ENCODE assay signal across 8 mouse cellular contexts in the genomic region with DNA sequence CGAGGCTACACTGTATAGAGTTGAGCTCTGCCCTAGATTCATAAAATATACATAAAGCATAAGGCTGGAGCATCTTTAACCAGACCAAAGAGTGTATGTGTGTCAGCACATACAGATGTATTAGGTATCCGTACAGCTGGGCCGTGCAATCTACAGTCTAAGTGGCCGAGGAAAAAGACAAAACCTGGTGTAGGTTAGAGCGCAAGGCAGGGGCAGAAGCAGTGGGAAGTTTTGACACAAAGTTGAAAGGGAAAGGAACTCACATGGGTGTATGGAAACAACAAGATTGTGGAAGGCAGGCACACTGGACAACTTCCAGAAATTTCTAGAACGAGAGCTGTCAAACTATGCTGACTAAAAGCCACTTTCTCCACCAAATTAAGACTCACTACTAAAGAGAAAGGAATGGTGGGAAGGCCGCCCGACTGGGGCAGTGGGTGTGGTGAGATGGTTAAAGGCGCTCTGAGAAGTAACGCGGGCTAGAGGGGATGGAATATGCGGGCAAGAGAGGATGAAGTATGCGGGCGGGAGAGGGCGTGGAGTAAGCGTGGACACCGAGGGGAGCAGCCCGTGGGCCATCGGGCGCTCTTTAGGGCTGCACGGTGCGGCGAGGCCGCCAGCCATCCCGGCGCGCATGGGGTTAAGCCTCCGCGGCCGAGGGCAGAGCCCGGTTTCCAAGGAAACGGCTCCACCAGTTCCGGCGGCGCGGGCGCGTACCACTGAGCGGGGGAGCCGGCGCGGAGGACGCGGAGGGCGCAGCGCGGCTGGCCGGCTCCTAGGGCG. TPM values are rescaled to one million over a fixed set of nuclear protein-coding genes. Genes with fewer than 3 reads are reported as not detected.
DNase-seq lines count a peak whose midpoint lies in the region; ATAC-seq and TF ChIP-seq lines count a peak whose summit lies in the region.

No protein-coding gene starts in this region.

- peak overlapping the region; percentile 99 for H3K27ac ChIP-seq in cortical plate, adult 2 months (ENCODE audit: insufficient read depth, low read length)

- peak overlapping the region; percentile 93 for H3K4me3 ChIP-seq in cortical plate, adult 2 months (ENCODE audit: insufficient read depth, low read length)
- H3K4me3 ChIP-seq in megakaryocyte, embryonic 14.5 days (replicated peaks): peak overlapping the region; percentile 95

- peak; percentile 64 for ATAC-seq in activated CD4-positive, CD25-positive, alpha-beta regulatory T cell, adult 4 months

- H3K27me3 ChIP-seq in megakaryocyte, embryonic 14.5 days (replicated peaks): no peaks in the 10 kb centered on the region

- no peak for TF ChIP-seq CTCF in cortical plate, adult 2 months (IDR thresholded peaks at IDR 0.05; ENCODE audit: extremely low read depth, insufficient read depth, low read length)

- 0 out of 2 replicates have a peak, but pooled peaks have one; percentile 27 for TF ChIP-seq POLR2A in cortical plate, adult 2 months (IDR thresholded peaks at IDR 0.05; ENCODE audit: extremely low read depth, insufficient read depth, low read length)

- H3K4me1 ChIP-seq in cortical plate, adult 2 months (ENCODE audit: control insufficient read depth, insufficient read depth, low read length): peaks cover 9% of the 10 kb centered on the region
- H3K4me1 ChIP-seq in megakaryocyte, embryonic 14.5 days: peaks cover 65% of the 10 kb centered on the region

- H3K9me3 ChIP-seq in megakaryocyte, embryonic 14.5 days: no peaks in the 10 kb centered on the region

- DNase-seq in gastrocnemius, adult 8-10 months (ENCODE audit: low spot score in 2 of 2): peak; percentile 72 to 77
- DNase-seq in hindlimb bud, embryonic 11.5 days (ENCODE audit: extremely low spot score, low read depth, low spot score): peak; percentile 56
- peak; percentile 74 to 79 for DNase-seq in left cerebral cortex, adult 8-10 months (ENCODE audit: low spot score in 2 of 2)
- DNase-seq in right cerebral cortex, adult 2 months (ENCODE audit: low spot score in 2 of 2): peak; percentile 79 to 89
- peak; percentile 48 for DNase-seq in urinary bladder, postnatal 10 days (ENCODE audit: low spot score)

- H3K36me3 ChIP-seq in megakaryocyte, embryonic 14.5 days (replicated peaks; ENCODE audit: low read length): peaks cover 10% of the 10 kb centered on the region

RNA-seq across cellular contexts. Expression of a gene that starts 0.7 kb away (rescaled TPM):
- 10 to 100 TPM; 13.2 to 15.8 TPM for polyA plus RNA-seq in activated CD4-positive, CD25-positive, alpha-beta regulatory T cell, adult 4 months (2017; shearing (Covaris generic))
- 29.0 and 29.4 TPM in 2 replicates for polyA plus RNA-seq in cortical plate, adult 2 months (2012; rRNA removed)
- 10 to 100 TPM; 10.2 to 13.8 (median 11.8) TPM for total RNA-seq in gastrocnemius, adult 8-10 months (2022)
- 10 to 100 TPM; 31.1 to 35.0 (median 32.7) TPM for total RNA-seq in left cerebral cortex, adult 8-10 months (2022)
- 21.7 and 35.8 TPM in 2 replicates for polyA plus RNA-seq in megakaryocyte, embryonic 14.5 days (2012; ENCODE audit: insufficient read depth, low replicate concordance)

Comparison
In these comparisons a context has a peak if more than half of its experiments do, and no peak if none do; other contexts are left out.
1. Peak in every context shown above with its lines: DNase-seq, ATAC-seq, H3K4me3 ChIP-seq and H3K27ac ChIP-seq.